Mouse (Mus musculus) cerebellum, postnatal 14 days (tissue): ENCODE results near the gene Ube2z.

ENCODE experiments used
- DNase-seq, 2 experiments: peaks; one replicate each; pipeline ENCODE4 v3.0.0; 2021; ENCODE audit warnings: mixed read lengths in 2 of 2

Ube2z gene

GRCm38 (mm10) chr11:96006367-96006851 is 58.8 kb downstream of the Ube2z start:
- peak; percentile 15 to 26 for DNase-seq

GRCm38 (mm10) chr11:96005403-96006271 is 59.6 kb downstream of the Ube2z start, which contains the start of gene Igf2bp1:
TSS of gene Igf2bp1 (minus strand) at chr11:96005940.
- DNase-seq: peak; percentile 13 to 29

- DNase-seq: peak in 1 of 2 experiments; percentile 22
Observed at GRCm38 (mm10) chr11:96004793-96005402, 60.3 kb downstream of the Ube2z start.

- peak; percentile 10 to 29 for DNase-seq
Observed at GRCm38 (mm10) chr11:96003969-96004792, 61.0 kb downstream of the Ube2z start.

- no peak for DNase-seq
Observed at GRCm38 (mm10) chr11:96003100-96003900, 61.9 kb downstream of the Ube2z start.
